Mouse (Mus musculus) mesoderm, embryonic 11.5 days (tissue): ENCODE data around the gene Lipt2.
A peak's percentile ranks its signal among the peaks of the same experiment; 100 is the strongest.

Experiments used
- DNase-seq: peaks from one replicate; pipeline ENCODE4 v3.0.0-alpha.2; 2012; ENCODE audit warnings: low read depth, low spot score

Gene Lipt2

DNA sequence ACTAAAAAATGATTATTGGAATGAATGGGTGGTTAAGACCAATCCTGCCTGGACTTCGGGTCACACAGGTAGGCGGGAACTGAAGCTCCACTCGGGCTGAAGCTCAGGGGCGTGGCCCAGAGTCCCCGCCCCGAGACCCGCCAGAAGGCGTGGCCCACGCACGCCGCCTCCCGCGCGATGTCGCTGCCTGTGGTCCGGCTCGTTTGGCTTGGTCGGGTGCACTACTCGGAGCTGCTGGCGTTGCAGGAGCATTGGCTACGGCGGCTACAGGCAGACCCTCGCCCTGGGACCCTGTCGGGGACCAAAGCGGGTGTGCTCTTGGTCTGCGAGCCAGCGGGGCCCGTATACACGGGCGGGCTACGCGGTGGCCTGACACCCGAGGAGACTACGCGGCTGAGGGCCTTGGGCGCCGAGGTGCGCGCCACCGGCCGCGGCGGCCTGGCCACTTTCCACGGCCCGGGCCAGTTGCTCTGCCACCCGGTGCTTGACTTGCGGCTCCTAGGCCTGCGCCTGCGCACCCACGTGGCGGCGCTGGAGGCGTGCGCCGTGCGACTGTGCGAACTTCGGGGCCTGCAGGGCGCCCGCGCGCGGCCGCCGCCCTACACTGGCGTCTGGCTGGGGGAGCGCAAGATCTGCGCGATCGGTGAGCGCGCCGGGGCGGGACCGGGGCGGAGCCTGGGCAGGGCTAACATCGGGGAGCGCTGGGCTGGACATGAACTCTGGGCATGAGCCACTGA, at the start of gene Lipt2:
Gene Lipt2, plus strand, starts transcription at position 173 of the 737 bp plus-strand sequence.
- peak; percentile 93 for DNase-seq

GRCm38 (mm10) chr7:100111506-100111905, 47.6 kb upstream of the Lipt2 start:
- no peak for DNase-seq

DNA sequence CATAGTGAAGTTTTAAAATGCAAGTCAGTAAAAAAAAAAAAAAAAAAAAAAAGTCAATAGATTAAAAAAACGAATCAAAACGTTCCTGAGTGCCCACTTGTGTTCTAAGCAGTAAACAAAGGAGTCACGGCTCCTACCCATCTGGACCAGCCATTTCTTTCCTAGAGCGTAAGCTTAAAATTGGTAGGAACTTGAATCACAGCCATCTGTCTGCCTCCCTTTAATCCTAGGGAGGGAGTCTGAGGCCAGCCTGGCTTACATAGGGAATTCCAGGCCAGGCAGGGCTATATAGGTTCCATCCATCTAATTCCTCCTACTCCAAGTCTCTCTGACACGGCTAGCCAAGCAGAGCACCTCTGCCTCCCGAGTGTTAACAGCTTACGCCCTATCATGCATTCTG, 45.3 kb upstream of the Lipt2 start:
- DNase-seq: no peak

- no peak for DNase-seq
These were observed 44.8 kb upstream of the Lipt2 start for GRCm38 (mm10) chr7:100114279-100114678.

DNA sequence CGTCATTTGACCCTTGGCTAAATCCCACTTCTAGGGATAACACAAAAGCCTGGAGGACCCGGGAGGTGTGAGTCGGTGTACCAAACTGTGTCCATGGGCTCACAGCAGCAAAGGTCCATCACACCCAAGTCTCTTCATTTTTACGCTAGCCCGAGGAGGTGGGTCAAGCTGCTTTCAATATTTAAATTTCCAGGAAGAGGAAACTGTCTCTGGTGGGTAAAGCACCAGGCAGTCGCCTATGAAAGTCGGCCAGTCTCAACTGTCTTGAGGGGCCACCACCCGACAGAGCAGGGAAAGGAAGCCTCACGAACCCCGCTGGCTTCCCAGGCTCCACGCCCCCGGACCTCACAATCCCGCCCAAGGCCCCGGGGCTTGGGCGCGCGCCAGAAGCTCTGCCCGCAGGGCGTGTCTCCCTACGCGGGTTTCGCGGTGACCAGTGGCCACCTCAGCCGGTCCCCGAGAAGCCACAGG, 38.3 kb upstream of the Lipt2 start:
- peak; percentile 68 for DNase-seq

DNA sequence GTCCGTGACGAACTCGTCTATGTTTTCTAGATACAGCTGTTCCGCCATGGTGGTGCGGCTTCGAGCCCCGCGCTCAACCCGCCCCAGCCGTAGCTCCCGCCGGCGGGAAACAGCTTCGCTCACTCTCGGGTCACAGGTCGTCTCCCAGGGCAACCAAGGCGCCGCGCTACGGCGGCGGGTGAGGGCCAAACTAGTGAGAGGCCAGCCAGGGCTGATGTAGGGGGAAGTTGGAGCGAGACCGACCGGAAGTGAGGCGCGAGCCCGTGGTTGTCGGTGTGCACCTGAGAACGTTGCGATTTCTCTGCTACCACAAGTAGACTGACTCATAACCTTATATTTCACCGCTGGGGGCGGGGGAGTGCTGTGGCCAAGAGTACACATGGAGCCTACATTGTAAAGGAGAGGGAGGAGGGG, 37.7 kb upstream of the Lipt2 start, which contains the start of gene Pold3:
Gene Pold3, minus strand, starts transcription at position 190 of the 414 bp plus-strand sequence.
- DNase-seq: peak; percentile 99

GRCm38 (mm10) chr7:100123486-100123885, 35.6 kb upstream of the Lipt2 start:
- DNase-seq: peak; percentile 49

GRCm38 (mm10) chr7:100124211-100124610, 34.9 kb upstream of the Lipt2 start:
- DNase-seq: peak; percentile 39

GRCm38 (mm10) chr7:100125166-100125565, 33.9 kb upstream of the Lipt2 start:
- no peak for DNase-seq

- DNase-seq: no peak
These were observed 32.6 kb upstream of the Lipt2 start for GRCm38 (mm10) chr7:100126514-100126913.

DNA sequence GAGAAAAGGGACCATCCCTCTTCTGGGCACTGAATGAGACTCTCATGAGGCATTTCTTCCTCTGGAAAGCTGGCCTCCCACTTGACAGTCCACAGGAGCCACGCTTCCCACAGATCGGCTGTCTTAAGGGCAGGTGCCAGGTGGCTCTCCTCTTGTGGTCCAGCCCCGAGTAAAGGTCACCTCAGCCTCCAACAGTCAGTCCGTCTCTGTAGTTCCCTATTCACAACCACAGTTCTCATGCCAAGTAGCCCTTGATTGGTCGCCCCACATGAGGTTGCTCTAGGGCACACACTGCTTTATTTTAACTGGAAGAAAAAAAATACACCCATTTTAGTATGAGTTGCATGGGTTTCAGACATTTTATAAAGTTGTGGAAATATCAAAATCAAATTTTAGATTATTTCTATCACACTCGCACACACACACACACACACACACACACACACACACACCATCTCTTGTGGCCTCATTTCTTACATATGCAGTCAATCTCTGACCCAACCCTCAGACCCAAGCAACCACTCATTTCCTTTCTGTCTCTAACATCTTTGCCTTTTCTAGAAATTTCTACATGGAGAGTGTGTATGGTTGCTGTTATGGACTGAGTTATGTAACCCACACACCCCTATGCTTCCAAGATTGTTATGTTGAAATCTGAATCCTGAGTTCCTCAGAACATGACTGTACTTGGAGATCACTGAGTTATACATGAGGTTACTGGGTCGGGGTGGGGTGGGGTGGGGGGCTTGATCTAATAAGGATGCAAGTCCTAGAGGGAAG, 30.6 kb upstream of the Lipt2 start:
- no peak for DNase-seq

GRCm38 (mm10) chr7:100130592-100130991, 28.5 kb upstream of the Lipt2 start:
- no peak for DNase-seq

DNA sequence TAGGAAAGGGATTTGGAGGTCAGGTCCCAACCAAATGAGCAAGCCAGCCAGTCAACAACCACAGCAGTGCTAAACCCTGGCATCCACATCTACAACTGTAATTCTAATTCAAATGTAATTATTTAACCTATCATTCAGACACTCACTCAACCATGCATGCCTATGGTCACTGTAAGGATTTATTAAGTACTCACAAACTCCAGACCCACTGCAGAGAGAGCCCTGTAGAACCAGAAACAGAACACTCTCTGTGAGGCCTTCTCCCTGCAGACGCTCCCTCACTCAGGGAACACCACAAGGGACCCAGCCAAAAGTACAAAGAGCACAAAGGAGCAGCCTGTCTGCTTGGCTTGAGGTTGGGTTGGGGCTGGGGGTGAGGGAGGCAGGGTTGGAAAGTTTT, 26.7 kb upstream of the Lipt2 start:
- DNase-seq: no peak

DNA sequence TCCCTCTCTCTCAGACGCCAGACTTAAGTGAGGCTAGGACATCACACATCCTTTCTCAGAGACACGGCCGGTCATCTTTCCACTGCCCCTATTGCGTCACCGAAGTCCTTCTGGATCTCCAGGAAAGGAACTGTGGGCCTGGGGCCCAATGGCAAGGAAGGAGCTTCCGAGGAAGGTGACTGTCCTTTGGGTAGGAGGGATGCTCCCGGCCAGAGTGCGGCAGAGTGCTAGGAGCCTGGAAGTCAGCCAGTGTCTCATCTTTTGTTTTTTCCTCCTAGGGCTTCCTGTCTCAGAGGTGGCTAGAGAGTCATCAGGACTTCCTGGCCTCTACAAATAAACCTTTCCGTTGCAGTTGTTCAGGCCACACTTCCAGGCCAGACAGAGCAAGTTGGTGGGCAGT, 22.0 kb upstream of the Lipt2 start:
- DNase-seq: no peak

DNA sequence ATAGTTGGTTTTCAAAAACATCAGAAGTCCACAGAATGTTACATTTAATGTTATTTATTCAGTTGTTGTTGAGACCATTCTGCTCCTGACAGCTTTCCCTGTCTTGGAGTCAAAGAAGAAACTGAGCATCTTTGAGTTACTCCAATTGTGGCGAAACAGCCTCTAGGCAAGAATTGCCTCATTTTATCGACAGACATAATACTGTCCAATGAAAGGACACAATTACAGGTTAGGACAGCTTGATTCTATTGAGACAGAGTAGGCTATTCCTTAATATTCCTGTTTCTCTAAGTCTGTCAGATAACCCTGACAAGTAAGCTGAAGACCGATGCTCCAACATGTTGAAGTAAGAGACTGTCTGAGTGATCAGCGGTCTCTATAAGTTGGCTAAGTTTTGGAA, 21.0 kb upstream of the Lipt2 start:
- DNase-seq: no peak

DNA sequence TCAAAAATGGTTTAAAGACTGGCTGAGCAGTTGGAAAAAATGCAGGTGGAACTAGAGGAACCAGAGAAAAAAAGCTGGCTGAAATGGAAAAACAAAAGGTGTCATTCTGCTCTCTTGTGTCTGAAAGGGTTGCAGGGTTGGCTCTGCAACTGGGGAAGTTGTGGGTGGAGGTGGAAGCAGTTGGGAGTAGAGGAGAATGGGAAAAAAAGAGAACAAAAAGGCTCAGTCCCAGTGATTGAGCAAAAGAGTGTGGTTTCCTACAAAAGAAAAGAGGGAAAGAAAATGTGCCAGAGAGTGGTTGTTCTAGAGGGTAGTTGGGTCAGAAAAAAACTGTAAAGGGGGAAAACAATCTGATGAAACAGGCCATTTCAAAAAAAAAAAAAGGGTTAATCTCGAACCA, 18.5 kb upstream of the Lipt2 start:
- no peak for DNase-seq

DNA sequence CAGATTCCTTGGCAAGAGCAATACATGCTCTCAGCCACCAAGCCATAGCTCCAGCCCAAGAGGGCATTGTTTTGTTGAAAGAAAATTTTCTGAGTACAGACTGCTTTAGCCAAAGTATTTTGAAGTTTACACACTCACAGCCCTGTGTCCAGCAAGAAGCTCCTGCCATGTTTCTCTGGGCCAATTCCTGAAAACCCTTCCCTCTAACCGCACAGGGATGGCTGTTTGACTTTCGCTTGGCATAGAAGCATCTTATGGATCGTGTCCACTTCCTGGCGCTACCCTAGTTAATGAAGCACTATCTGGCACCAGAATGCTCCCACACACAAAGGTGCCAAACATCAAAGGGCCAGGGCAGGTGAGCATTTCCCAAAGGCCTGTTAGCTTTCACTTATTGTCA, 10.5 kb upstream of the Lipt2 start:
- DNase-seq: no peak

DNA sequence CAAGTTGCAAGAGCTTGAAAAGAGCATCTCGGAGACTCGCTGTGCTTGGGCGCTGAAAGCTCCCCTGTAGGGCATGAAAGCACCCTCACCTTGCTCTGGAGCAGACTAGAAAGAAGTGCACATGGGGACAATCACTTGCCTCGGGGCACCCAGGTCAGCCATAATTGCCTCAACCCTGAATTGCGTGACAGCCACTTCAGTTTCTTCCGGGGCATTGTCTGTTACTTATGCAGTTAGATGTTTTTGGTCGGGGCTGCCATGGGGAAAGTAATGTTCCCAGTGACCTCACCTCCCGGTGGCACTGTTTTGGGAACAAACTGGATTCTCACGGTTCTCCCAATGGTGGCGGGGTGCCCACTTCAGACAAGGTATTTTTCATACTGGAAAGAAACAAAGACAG, 9.0 kb upstream of the Lipt2 start:
- no peak for DNase-seq

DNA sequence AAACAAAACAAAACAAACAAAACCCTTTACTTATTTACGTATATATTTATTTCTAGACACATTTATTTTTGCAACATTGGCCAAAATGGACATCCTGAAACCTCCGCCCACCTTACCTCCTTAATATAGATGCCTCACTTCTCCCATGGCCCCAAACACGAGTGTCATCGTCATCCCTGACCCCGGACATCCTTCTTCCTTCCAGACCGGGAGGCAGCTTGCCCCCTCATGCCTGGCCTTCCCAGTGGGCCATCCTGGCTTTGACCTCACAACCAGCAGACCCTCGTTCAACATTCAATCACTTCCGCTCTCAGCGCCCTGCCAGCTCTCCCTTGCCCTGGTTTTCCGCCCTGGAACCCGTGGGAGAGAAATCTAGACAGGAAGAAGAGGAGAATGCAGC, 8.5 kb upstream of the Lipt2 start:
- DNase-seq: no peak

DNA sequence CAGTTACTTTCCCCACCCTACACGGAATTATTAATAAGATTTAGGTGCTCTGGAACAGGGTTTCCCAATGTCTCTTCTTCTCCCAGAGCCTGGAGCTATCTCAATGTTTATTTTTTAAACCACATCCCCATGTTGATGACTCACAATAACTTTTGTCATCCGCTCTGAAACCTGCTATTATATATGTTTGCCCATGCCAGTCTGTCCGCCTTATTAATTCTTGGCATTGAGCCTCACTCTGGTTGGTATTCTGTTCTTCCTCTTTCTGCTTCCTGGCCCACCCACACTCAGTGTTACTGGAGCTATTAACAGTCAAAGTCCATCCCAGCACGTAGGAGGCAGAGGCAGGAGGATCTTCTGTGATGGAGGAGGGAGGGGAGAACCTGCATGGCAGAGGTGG, 1.4 kb upstream of the Lipt2 start:
- no peak for DNase-seq

GRCm38 (mm10) chr7:100160006-100160405, 929 bp downstream of the Lipt2 start:
- no peak for DNase-seq

GRCm38 (mm10) chr7:100163506-100163905, 4.4 kb downstream of the Lipt2 start:
- DNase-seq: no peak

- no peak for DNase-seq
These were observed 9.6 kb downstream of the Lipt2 start for GRCm38 (mm10) chr7:100168654-100169053.
